Mouse (Mus musculus): ENCODE measurements at regions not wholly inside any gene's neighbourhood (a gene's known extent, or its start where the extent isn't known, plus 50 kb on each side); places are given as distances from the start of the nearest gene placed in this dataset.

DNA sequence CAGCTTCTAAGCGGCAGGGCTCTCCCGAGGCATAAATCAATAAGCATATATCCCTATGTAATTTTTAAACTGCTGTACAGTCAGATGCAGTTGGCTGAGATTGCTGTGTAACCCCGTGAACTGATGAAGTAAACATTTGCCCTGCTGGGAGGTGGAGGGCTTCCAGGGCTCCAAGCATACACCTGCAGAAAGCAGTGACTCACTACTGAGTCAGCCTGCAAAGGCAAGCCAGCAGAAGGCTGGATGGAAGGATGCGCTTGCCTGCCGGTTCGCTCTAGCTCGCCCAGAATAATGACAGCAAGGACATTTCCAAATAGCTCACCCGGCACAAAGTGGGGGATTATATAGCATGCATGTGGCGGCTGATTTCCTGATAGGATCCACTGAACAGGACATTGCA is 416.6 kb downstream of the Sox2 start:
- TF ChIP-seq CTCF (IDR thresholded peaks at IDR 0.05; ENCODE audit: borderline replicate concordance, control insufficient read depth, extremely low read depth, insufficient read depth, low read length, poor library complexity) (no peak), POLR2A (IDR thresholded peaks at IDR 0.05; ENCODE audit: control insufficient read depth, extremely low read depth, insufficient read depth, low read length, poor library complexity) (no peak)
- WGBS = 79% methylated on average over 9 of the region's 9 CpGs
- Histone ChIP-seq H3K27me3 (ENCODE audit: control insufficient read depth, insufficient read depth, low read length) (no peaks in the 10 kb centered on the region), H3K4me1 (replicated peaks; ENCODE audit: control insufficient read depth, insufficient read depth, low read length) (no peaks in the 10 kb centered on the region), H3K4me3 (ENCODE audit: control insufficient read depth, insufficient read depth, low read length) (no peak overlapping the region), H3K36me3 (ENCODE audit: control insufficient read depth, insufficient read depth, low read length) (no peaks in the 10 kb centered on the region), H3K27ac (ENCODE audit: control insufficient read depth, insufficient read depth, low read length) (no peak overlapping the region)
- DNase-seq = no peak

DNA sequence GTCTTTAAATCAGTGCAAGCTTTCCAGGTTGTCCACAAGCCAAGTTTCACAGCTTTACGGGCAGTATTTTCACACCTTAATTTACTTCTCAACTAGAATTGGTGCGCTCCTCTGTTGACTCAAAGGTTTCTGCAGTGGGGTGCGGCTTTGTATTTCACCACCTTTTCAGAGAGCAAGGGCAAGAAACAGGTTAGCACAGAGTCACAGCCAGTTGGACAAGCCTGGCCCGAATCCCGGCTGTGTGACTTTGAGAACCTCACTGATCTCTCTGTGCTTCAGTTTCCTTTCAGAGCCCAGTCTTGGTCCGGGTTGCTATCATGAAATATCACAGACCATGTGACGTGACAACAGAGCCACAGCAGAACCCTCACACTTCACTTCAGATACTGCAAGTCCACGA is 418.4 kb downstream of the Sox2 start:
- no peaks in the 10 kb centered on the region for H3K4me1 ChIP-seq (replicated peaks; ENCODE audit: control insufficient read depth, insufficient read depth, low read length)
- 94% methylated on average over 8 of the region's 8 CpGs for WGBS
- no peaks in the 10 kb centered on the region for H3K27me3 ChIP-seq (ENCODE audit: control insufficient read depth, insufficient read depth, low read length)
- no peak for TF ChIP-seq CTCF (IDR thresholded peaks at IDR 0.05; ENCODE audit: borderline replicate concordance, control insufficient read depth, extremely low read depth, insufficient read depth, low read length, poor library complexity)
- no peak for TF ChIP-seq POLR2A (IDR thresholded peaks at IDR 0.05; ENCODE audit: control insufficient read depth, extremely low read depth, insufficient read depth, low read length, poor library complexity)
- no peak overlapping the region for H3K27ac ChIP-seq (ENCODE audit: control insufficient read depth, insufficient read depth, low read length)
- no peak for DNase-seq
- H3K4me3 ChIP-seq (ENCODE audit: control insufficient read depth, insufficient read depth, low read length) = no peak overlapping the region
- H3K36me3 ChIP-seq (ENCODE audit: control insufficient read depth, insufficient read depth, low read length) = no peaks in the 10 kb centered on the region

DNA sequence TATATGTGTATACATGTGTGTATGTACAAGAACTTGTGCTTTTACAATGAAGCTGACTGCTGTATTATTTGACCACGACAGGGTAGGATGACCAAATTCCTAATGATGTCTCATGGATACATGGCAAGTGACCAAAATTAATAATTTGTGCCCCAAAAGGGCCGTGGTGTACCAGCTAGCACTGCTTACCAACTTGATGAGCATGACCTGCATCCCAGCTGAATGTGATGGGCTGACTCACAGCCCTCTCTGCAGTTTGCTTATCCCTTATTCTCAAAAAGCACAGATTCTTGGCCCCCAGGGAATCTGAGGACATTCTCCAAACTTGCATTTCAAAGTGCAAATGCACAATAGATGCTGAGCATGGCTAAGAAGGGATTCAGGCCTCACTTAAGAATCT is 420.8 kb downstream of the Sox2 start:
- DNase-seq = no peak
- whole genome bisulfite sequencing = 87% methylated on average over 2 of the region's 2 CpGs
- H3K27ac ChIP-seq (ENCODE audit: control insufficient read depth, insufficient read depth, low read length) = no peak overlapping the region
- no peaks in the 10 kb centered on the region for H3K4me1 ChIP-seq (replicated peaks; ENCODE audit: control insufficient read depth, insufficient read depth, low read length)
- no peaks in the 10 kb centered on the region for H3K27me3 ChIP-seq (ENCODE audit: control insufficient read depth, insufficient read depth, low read length)
- TF ChIP-seq CTCF (IDR thresholded peaks at IDR 0.05; ENCODE audit: borderline replicate concordance, control insufficient read depth, extremely low read depth, insufficient read depth, low read length, poor library complexity) (no peak), POLR2A (IDR thresholded peaks at IDR 0.05; ENCODE audit: control insufficient read depth, extremely low read depth, insufficient read depth, low read length, poor library complexity) (no peak)
- no peak overlapping the region for H3K4me3 ChIP-seq (ENCODE audit: control insufficient read depth, insufficient read depth, low read length)
- no peaks in the 10 kb centered on the region for H3K36me3 ChIP-seq (ENCODE audit: control insufficient read depth, insufficient read depth, low read length)

DNA sequence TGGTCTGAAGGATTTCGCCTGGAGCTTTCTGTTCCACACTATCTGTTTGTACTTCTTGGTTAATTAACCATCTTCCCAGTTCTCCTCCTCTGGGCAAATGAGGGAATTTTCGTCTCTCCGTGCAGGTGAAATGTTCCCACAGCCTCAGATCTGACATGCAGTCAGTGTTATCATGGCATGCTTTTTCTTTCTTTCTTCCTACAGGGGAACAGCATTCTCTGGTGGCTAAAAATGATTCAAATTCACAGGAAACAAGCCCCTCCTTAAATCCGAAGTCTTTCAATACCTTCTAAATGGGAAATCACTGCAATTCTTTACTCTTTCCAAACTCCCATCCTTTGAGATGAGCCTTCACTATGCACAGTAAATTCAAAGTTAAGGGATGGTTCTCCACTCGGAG is 429.7 kb downstream of the Sox2 start:
- H3K36me3 ChIP-seq (ENCODE audit: control insufficient read depth, insufficient read depth, low read length) = no peaks in the 10 kb centered on the region
- TF ChIP-seq CTCF (IDR thresholded peaks at IDR 0.05; ENCODE audit: borderline replicate concordance, control insufficient read depth, extremely low read depth, insufficient read depth, low read length, poor library complexity) (no peak), POLR2A (IDR thresholded peaks at IDR 0.05; ENCODE audit: control insufficient read depth, extremely low read depth, insufficient read depth, low read length, poor library complexity) (no peak)
- H3K4me1 ChIP-seq (replicated peaks; ENCODE audit: control insufficient read depth, insufficient read depth, low read length) = no peaks in the 10 kb centered on the region
- H3K4me3 ChIP-seq (ENCODE audit: control insufficient read depth, insufficient read depth, low read length) = no peak overlapping the region
- no peak overlapping the region for H3K27ac ChIP-seq (ENCODE audit: control insufficient read depth, insufficient read depth, low read length)
- DNase-seq = no peak
- 77% methylated on average over 5 of the region's 5 CpGs for WGBS
- no peaks in the 10 kb centered on the region for H3K27me3 ChIP-seq (ENCODE audit: control insufficient read depth, insufficient read depth, low read length)

DNA sequence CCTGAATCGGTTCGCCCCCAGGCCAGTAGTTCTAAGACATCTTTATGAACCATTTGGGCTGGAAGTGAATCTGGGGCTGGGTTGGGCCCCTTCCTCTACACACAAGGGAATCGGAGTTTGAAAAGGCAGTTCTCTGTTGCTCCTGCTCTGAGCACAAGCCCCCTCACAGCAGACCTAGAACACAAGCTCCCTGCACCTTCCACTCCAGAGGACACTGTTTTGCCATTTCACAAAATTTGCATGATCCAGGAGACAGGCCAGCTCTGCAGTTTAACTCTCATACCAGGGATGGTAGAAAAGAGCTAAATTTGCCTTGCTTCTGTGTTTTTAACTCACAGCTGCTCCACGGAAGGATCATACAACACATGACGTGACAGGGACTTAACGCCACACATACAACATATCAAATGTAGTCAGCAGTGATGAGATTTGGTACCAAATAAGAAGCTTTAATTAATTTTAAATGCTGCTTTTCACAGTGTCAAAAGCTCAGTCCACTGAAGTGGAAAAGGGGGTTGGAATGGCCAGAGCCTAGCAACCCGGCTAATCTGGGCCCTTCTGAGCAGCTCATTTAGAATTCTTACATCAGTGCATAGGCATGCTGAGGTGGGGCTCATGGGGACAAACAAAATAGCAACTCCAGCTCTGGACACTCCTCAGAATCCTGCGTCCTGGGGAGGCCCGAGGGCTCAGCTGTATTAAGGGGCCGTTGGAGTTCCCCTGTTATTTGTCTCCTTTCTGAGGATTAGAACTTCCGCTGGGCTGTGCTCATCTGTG is 434.1 kb downstream of the Sox2 start:
- Histone ChIP-seq H3K27me3 (ENCODE audit: control insufficient read depth, insufficient read depth, low read length) (no peaks in the 10 kb centered on the region), H3K36me3 (ENCODE audit: control insufficient read depth, insufficient read depth, low read length) (no peaks in the 10 kb centered on the region), H3K27ac (ENCODE audit: control insufficient read depth, insufficient read depth, low read length) (no peak overlapping the region), H3K4me1 (replicated peaks; ENCODE audit: control insufficient read depth, insufficient read depth, low read length) (no peaks in the 10 kb centered on the region), H3K4me3 (ENCODE audit: control insufficient read depth, insufficient read depth, low read length) (no peak overlapping the region)
- TF ChIP-seq POLR2A (IDR thresholded peaks at IDR 0.05; ENCODE audit: control insufficient read depth, extremely low read depth, insufficient read depth, low read length, poor library complexity) = no peak
- DNase-seq = no peak
- WGBS = 92% methylated on average over 11 of the region's 11 CpGs

DNA sequence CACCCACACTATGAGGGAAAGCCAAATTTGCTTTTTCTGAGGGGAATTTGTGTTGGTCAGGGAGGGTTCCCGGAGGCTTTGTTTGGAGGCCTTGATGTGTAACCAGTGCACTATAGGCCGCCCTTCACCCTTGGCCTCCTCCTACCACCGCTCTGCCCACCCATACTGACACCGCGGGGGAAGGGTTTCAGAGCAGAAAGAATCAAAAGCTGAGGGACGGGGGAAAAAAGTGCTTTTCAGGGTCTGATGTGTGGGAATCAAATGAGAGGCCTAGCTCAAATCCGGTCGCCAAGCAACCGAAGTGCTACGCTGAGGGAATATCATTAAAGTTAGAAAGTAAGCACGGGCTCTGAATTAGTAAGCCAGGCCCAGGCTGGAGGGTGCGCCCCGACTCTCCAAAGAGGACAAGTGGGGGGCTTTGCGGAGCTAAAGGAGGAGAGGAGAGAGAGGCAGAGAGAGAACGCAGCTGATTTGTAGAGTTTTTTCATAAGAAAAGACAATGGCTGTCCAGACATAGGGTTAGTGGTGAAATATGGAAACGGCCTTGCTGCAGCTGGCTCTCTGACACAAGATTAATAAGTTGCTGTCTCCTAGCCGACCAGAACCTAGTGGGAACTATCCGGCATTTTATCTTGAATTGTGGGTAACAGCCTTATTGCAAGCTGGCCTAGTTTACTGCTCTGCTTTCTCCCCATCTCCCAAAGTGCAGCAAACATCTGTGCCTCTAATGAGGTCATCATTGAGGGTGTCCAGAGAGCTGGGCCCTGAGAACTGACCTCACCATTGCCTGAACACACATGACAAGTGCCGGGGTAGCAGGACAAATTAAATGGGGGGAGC is 438.3 kb downstream of the Sox2 start:
- TF ChIP-seq CTCF (IDR thresholded peaks at IDR 0.05; ENCODE audit: borderline replicate concordance, control insufficient read depth, extremely low read depth, insufficient read depth, low read length, poor library complexity) = no peak
- no peak for TF ChIP-seq POLR2A (IDR thresholded peaks at IDR 0.05; ENCODE audit: control insufficient read depth, extremely low read depth, insufficient read depth, low read length, poor library complexity)
- Histone ChIP-seq H3K36me3 (ENCODE audit: control insufficient read depth, insufficient read depth, low read length) (no peaks in the 10 kb centered on the region), H3K27me3 (ENCODE audit: control insufficient read depth, insufficient read depth, low read length) (no peaks in the 10 kb centered on the region), H3K27ac (ENCODE audit: control insufficient read depth, insufficient read depth, low read length) (no peak overlapping the region), H3K4me3 (ENCODE audit: control insufficient read depth, insufficient read depth, low read length) (no peak overlapping the region), H3K4me1 (replicated peaks; ENCODE audit: control insufficient read depth, insufficient read depth, low read length) (no peaks in the 10 kb centered on the region)
- no peak for DNase-seq
- WGBS = 92% methylated on average over 19 of the region's 19 CpGs
